Mouse (Mus musculus) heart, adult 11 months (tissue): ENCODE data around the gene Ptpn7.

Source experiments
- DNase-seq: peaks from one replicate; pipeline ENCODE4 v3.0.0; 2022

The Ptpn7 gene

GRCm38 (mm10) chr1:135129543-135130183 lies 2.8 kb upstream of the Ptpn7 start:
- no peak for DNase-seq

GRCm38 (mm10) chr1:135130376-135131018 lies 2.0 kb upstream of the Ptpn7 start:
- no peak for DNase-seq

DNA sequence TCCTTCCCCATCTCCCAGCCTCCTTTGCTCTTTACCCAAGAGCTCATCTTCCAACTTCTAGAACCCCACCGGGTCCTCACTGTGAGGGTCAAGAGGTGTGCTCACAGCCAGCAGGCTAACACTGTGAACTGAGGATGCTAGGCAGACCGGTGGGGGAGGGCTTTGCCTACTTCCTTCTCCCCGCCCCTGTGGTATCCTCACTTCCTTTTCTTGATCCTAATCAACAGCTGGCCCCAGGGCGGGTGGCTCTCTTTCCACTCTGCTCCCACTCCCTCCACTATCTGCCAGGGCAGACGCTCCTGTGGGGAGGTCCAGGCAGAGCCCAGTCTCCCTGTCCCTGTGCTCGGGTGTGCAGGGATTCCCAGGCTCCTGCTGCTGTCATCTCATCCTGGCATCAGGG lies 1.5 kb upstream of the Ptpn7 start:
- DNase-seq, result peak; percentile 97

DNA sequence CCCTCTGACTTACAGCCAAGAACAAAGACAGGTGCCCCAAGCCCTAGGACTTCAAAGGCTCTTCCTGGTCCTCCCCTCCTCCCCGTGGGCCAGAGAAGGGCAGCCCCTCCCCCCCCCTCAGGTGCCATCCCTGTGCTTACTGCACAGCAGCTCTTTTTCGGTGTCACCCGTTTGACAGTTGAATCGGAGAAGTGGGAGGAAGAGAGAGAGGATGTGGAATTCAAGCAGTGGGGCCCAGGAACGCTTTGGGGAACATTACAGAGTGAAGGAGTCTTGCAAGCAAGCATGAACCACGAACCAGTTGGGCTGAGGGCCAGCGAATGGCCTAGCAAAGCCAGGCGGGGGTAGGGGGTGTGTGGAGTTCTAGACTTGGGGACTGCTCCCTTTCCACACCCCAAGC lies 940 bp upstream of the Ptpn7 start:
- DNase-seq, result no peak

- peak; percentile 95 for DNase-seq
Observed at GRCm38 (mm10) chr1:135132893-135133369, 431 bp downstream of the Ptpn7 start.

- no peak for DNase-seq
Observed at GRCm38 (mm10) chr1:135133678-135134435, 1.4 kb downstream of the Ptpn7 start.

GRCm38 (mm10) chr1:135135111-135135787 lies 2.7 kb downstream of the Ptpn7 start:
- DNase-seq, result no peak

- DNase-seq, result no peak
Observed at GRCm38 (mm10) chr1:135136500-135136899, 4.0 kb downstream of the Ptpn7 start.

DNA sequence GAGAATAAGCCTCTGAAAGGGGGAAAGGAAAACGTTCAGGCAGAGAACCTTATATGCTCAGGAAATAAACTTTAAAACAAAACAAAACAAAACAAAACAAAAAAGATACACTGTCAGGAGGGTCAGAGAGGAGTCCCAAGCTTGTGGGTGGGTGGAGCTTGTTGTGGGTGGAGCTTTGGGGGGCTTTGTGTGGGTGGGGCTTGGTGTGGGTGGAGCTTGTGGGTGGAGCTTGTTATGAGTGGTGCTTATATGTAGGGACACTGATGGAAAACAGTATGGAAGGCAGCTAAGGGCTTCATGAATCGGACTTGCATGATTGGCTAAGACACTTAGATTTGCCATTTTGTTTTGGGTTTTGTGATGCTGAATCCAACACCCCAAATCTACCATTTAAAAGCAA lies 7.4 kb downstream of the Ptpn7 start:
- no peak for DNase-seq

GRCm38 (mm10) chr1:135142452-135142851 lies 10.0 kb downstream of the Ptpn7 start:
- no peak for DNase-seq

DNA sequence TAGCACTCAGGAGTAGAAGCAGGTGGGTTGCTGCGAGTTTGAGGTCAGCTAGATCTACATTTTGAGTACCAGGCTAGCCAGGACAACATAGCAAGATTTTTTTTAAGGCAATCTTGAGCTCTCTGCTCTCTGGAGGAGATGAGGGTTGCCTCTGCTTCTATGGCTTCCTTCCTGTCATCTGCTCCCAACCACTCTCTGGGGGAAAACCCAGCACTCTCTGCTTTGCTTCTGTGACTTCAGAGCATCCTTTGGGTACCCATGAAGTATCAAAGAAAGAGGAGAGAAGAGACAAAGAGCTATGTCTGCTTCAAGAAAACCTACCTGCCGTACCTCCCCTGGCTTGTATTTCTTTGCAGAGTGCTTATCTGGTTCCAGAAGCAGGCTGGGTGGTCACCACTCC lies 11.4 kb downstream of the Ptpn7 start:
- peak; percentile 83 for DNase-seq

DNA sequence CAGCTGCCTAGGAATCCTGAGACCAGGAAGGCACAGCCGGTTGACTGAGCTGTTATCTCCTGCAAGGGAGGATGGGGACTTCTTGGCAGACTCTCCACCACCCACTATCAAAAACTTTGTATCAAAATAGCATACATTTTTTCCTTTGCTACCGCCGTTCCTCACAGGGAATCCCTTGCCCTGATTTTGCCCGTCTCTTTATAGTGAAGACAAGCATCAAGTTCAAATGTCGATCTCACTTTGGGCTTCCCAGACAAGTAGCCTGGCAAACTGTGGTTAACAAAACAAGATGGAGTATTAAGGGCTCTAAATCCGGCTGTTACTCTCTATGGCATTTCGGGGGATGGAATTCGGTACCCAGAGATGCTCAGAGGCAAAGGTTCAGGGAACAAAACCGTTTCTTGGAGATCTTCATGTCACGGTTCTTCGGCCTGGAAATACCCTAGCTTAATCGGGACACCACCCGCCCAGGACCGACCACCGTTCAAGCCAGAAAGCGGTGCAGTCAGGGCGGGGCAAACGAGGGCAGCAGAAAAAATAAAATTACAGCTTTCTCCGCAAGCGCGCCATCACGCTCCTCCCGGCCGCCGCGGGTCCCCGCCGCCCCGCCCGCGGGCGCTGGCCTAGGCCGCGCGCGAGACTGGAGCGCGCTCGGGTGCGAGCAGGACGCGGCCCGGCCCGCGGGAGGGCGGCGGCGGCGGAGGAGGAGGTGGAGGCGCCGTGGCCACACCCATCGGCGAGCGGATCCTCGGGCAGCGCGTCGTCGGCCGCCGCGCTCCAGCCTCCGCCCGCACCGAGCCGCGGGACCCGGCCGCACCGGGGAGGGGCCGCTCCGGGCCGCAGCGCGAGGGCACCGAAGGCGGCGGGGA lies 13.8 kb downstream of the Ptpn7 start, which contains the start of gene Arl8a:
Gene Arl8a, plus strand, starts transcription at position 748 of the 869 bp plus-strand sequence.
- DNase-seq, result peak; percentile 99

- DNase-seq, result peak; percentile 99
Observed at GRCm38 (mm10) chr1:135146946-135147701, 14.6 kb downstream of the Ptpn7 start.

GRCm38 (mm10) chr1:135147702-135148058 lies 15.2 kb downstream of the Ptpn7 start:
- DNase-seq, result no peak

GRCm38 (mm10) chr1:135148476-135148875 lies 16.0 kb downstream of the Ptpn7 start:
- peak; percentile 89 for DNase-seq

DNA sequence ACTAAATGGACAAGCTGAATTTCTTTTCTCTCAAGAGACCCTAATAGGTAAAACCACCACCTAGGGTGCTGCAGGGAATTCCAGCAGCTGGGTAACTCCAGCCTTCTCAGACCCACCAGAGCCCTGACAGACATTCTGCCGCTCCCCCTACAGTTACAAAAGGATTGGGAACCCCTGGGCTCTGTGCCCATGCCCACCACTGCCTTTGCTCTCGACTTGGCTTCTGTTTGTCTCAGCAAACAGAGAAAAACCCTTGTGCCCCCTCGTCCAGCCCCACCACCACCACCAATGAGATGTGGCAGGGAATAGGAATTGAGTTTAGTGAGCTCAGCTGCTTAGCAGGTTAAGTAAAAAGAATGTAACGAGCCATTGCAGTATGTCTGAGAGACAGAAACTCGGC lies 16.5 kb downstream of the Ptpn7 start:
- no peak for DNase-seq

- DNase-seq, result peak; percentile 90
Observed at GRCm38 (mm10) chr1:135154011-135154410, 21.5 kb downstream of the Ptpn7 start.

GRCm38 (mm10) chr1:135154411-135154959 lies 22.0 kb downstream of the Ptpn7 start:
- peak; percentile 97 for DNase-seq

- peak; percentile 97 for DNase-seq
Observed at GRCm38 (mm10) chr1:135156300-135156699, 23.8 kb downstream of the Ptpn7 start.

GRCm38 (mm10) chr1:135158633-135159032 lies 26.1 kb downstream of the Ptpn7 start:
- no peak for DNase-seq

DNA sequence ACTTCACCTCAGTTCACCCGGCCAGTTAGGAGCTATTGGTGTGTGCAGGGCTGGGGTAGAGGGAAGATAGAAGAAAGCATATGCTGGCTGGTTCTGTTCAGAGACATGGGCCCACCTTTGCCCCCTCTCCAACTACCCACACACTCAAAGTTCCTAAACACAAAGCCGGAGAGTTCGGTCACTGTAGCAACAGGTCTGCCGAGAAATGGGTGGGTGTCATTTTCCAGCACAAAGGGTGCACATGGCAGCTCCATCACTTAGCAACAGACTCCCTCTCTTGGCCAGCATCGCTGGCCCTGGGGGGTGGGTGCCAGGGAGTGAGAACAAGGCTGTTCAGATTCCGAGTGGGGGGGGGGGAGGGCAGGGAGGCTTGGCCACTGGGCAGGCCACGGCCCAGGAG lies 26.6 kb downstream of the Ptpn7 start:
- DNase-seq, result no peak
